21 mouse cellular contexts compared by ENCODE assay signal in genomic region chr13:46677721-46678120, GRCm38 (mm10). TPM values are rescaled to one million over a fixed set of nuclear protein-coding genes. Genes with fewer than 3 reads are reported as not detected.
DNase-seq lines count a peak whose midpoint lies in the region; ATAC-seq and TF ChIP-seq lines count a peak whose summit lies in the region.
"Had no signal": no experiment of that assay in that cellular context is flagged by ENCODE, and none has a peak within 500 bp of the region (broad histone marks: within the 10 kb centered on the region; RNA-seq: fewer than 3 reads in every experiment).

No protein-coding gene starts in this region.

- no peaks in the 10 kb centered on the region for H3K79me2 ChIP-seq in heart, adult 2 months (replicated peaks; ENCODE audit: control insufficient read depth, insufficient read depth, low read length)

- no peak for TF ChIP-seq POLR2A in heart, adult 2 months (IDR thresholded peaks at IDR 0.05; ENCODE audit: insufficient read depth, low read depth, low read length)

- H3K27me3 ChIP-seq in heart, adult 2 months (ENCODE audit: control insufficient read depth, insufficient read depth, low read length): no peaks in the 10 kb centered on the region
- H3K27me3 ChIP-seq: forebrain, embryonic 15.5 days; heart, embryonic 12.5 days; heart, embryonic 15.5 days; hindbrain, embryonic 13.5 days; Patski had no signal

- intact Hi-C loops in heart, adult 2 months (cut with DNase I): no loop called here

- TF ChIP-seq EP300 in heart, adult 2 months (IDR thresholded peaks at IDR 0.05; ENCODE audit: insufficient read depth, low read depth, low read length): no peak

- ATAC-seq in granulocyte monocyte progenitor cell, adult 5-6 weeks (replicated peaks; ENCODE audit: poor library complexity, severe bottlenecking): peak; percentile 35; the same call in 1 of the 2 replicates
- ATAC-seq: forebrain, embryonic 15.5 days; hindbrain, embryonic 16.5 days; Patski had no signal

- 80% methylated on average over 4 of the region's 4 CpGs for WGBS in heart, adult 2 months

- H3K4me3 ChIP-seq in heart, adult 2 months: no peak overlapping the region
- H3K4me3 ChIP-seq: forebrain, embryonic 15.5 days; heart, embryonic 12.5 days; heart, embryonic 15.5 days; hindbrain, embryonic 10.5 days; hindbrain, embryonic 13.5 days had no signal

- no peak overlapping the region for H3K9ac ChIP-seq in heart, adult 2 months (ENCODE audit: low read depth, low read length)
- H3K9ac ChIP-seq: forebrain, embryonic 15.5 days; heart, embryonic 12.5 days; heart, embryonic 15.5 days; hindbrain, embryonic 13.5 days had no signal

- no peak for TF ChIP-seq CTCF in heart, adult 2 months (IDR thresholded peaks at IDR 0.05)

- H3K4me1 ChIP-seq in heart, adult 2 months (ENCODE audit: control insufficient read depth, insufficient read depth, low read length): peaks cover 2% of the 10 kb centered on the region; the same call in 1 of the 2 replicates
- H3K4me1 ChIP-seq: forebrain, embryonic 15.5 days; heart, embryonic 12.5 days; hindbrain, embryonic 10.5 days; hindbrain, embryonic 13.5 days had no signal

- no peak overlapping the region for H3K27ac ChIP-seq in heart, adult 2 months
- H3K27ac ChIP-seq: forebrain, embryonic 15.5 days; heart, embryonic 15.5 days; hindbrain, embryonic 10.5 days; hindbrain, embryonic 13.5 days had no signal

- peaks cover 17% of the 10 kb centered on the region for H3K36me3 ChIP-seq in heart, adult 2 months (ENCODE audit: control insufficient read depth, insufficient read depth, low read length)

- DNase-seq in heart, adult 11 months: peak; percentile 24
- DNase-seq in heart, adult 2 months: no peak
- peak; percentile 16 to 24 for DNase-seq in kidney, postnatal 36 days
- DNase-seq in kidney, postnatal 14 days: no peak
- no peak for DNase-seq in left cerebral cortex, adult 8-10 months (ENCODE audit: low spot score in 2 of 2)
- DNase-seq: adrenal gland, postnatal 10 days; adrenal gland, postnatal 36 days; cerebellum, adult 18-20 months; cerebellum, adult 9-10 months; cerebellum, postnatal 14 days; gastrocnemius, postnatal 25 days; heart, postnatal 10 days; heart, postnatal 36 days had no signal

RNA-seq across cellular contexts. Expression of gene Fam8a1, which starts 8.4 kb away (rescaled TPM):
- total RNA-seq in heart, adult 2 months (2021): 10 to 100 TPM; 32.7 to 38.3 TPM
- polyA plus RNA-seq in heart, adult 2 months (2012; rRNA removed): 9.7 and 17.4 TPM in 2 replicates
- total RNA-seq in granulocyte monocyte progenitor cell, adult 5-6 weeks (2014; fragmentation: Nextera tagmentation): 10.5 and 29.9 TPM in 2 replicates
- total RNA-seq in granulocyte monocyte progenitor cell, adult 5-6 weeks (2017): 6.1 and 11.1 TPM in 2 replicates
- total RNA-seq in left cerebral cortex, adult 8-10 months (2022): 10 to 100 TPM; 79.0 to 84.9 (median 81.5) TPM

RNA-seq across cellular contexts. Expression of gene Nup153, which starts 50.0 kb away (rescaled TPM):
- total RNA-seq in heart, adult 2 months (2021): 10 to 100 TPM; 35.5 to 37.7 TPM
- polyA plus RNA-seq in heart, adult 2 months (2012; rRNA removed): 24.5 and 42.8 TPM in 2 replicates
- total RNA-seq in granulocyte monocyte progenitor cell, adult 5-6 weeks (2014; fragmentation: Nextera tagmentation): 81.0 and 103 TPM in 2 replicates
- total RNA-seq in granulocyte monocyte progenitor cell, adult 5-6 weeks (2017): 94.7 and 102 TPM in 2 replicates
- 10 to 100 TPM; 47.2 to 54.8 (median 50.0) TPM for total RNA-seq in left cerebral cortex, adult 8-10 months (2022)

Comparison
In these comparisons a context has a peak if more than half of its experiments do, and no peak if none do; other contexts are left out.
1. DNase-seq: peak in heart, adult 11 months (single experiment) and kidney, postnatal 36 days (2 of 2); none in heart, adult 2 months (0 of 2), kidney, postnatal 14 days (single experiment) and left cerebral cortex, adult 8-10 months (0 of 2).